Mouse (Mus musculus): ENCODE results near the gene Galnt7. TPM values are rescaled to one million over a fixed set of nuclear protein-coding genes. Genes with fewer than 3 reads are reported as not detected.

The Galnt7 gene
- total and polyA plus RNA-seq, 3 experiments = 26.7 to 33.5 (median 32.7) TPM

GRCm38 (mm10) chr8:57486491-57487440 is 166.1 kb downstream of the Galnt7 start (continued):
- TF ChIP-seq RAD21 (IDR thresholded peaks at IDR 0.05; ENCODE audit: low read depth, low read length) = no peak

DNA sequence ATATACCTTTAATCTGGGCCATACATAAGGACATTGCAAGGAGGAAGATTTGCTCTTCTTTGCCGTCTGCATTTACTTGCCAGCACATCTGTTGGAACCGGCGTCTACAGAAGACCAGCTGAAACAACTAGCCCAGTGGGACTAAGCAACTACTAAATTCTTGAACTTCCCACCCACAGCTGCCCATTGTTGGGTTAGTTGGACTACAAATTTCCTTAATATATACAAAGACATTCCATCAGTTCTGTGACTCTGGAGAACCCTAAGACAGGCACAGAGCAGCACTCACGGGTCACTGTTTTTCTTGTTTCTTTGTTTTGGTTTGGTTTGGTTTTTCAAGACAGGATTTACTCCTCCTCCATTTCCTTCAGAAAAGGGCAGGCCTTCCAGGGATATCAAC is 172.2 kb downstream of the Galnt7 start:
- Histone ChIP-seq H3K9ac (ENCODE audit: insufficient read depth, low read depth) (no peak overlapping the region), H3K4me1 (ENCODE audit: control insufficient read depth in 1 of 2, insufficient read depth in 2 of 2) (peaks cover 0 to 5% of the 10 kb centered on the region in 2 experiments; a peak in 2 of 4 replicates), H3K79me2 (replicated peaks; ENCODE audit: control insufficient read depth, extremely low read depth, insufficient read depth, poor library complexity, severe bottlenecking) (peaks cover 1% of the 10 kb centered on the region), H3K4me3 (replicated peaks in 1 of 3; ENCODE audit: low read depth in 2 of 3, low read length in 2 of 3, poor library complexity in 1 of 3) (no peak overlapping the region), H3K4me2 (ENCODE audit: insufficient read depth, low read depth, poor library complexity, severe bottlenecking) (no peak overlapping the region), H3K36me3 (replicated peaks in 1 of 2; ENCODE audit: control insufficient read depth in 1 of 2, insufficient read depth in 1 of 2, low read length in 1 of 2) (peaks cover 2 to 16% of the 10 kb centered on the region in 2 experiments), H3K27me3 (replicated peaks) (no peaks in the 10 kb centered on the region), H3K27ac (ENCODE audit: insufficient read depth, low read depth) (no peak overlapping the region), H3K9me3 (replicated peaks; ENCODE audit: low read length) (no peaks in the 10 kb centered on the region)
- dilution Hi-C loops (cut with MboI; ENCODE audit: extremely low pct_ligation_motif_present, extremely low pct_unique_long_range_greater_than_20kb, low sequenced_read_pairs) (no loop called here), in situ Hi-C loops (cut with MboI; ENCODE audit: low pct_ligation_motif_present, low pct_unique_long_range_greater_than_20kb, low sequenced_read_pairs) (no loop called here)
- TF ChIP-seq CHD1 (IDR thresholded peaks at IDR 0.05; ENCODE audit: low read depth, low read length) = no peak
- DNase-seq (ENCODE audit: extremely low read depth) = no peak

- in situ Hi-C loops (cut with MboI; ENCODE audit: low pct_ligation_motif_present, low pct_unique_long_range_greater_than_20kb, low sequenced_read_pairs) = no loop called here
- no peak for DNase-seq (ENCODE audit: extremely low read depth)
- Histone ChIP-seq H3K36me3 (replicated peaks in 1 of 2; ENCODE audit: control insufficient read depth in 1 of 2, insufficient read depth in 1 of 2, low read length in 1 of 2) (peaks cover 2 to 16% of the 10 kb centered on the region in 2 experiments), H3K27ac (ENCODE audit: insufficient read depth, low read depth) (no peak overlapping the region), H3K4me3 (replicated peaks in 1 of 3; ENCODE audit: low read depth in 2 of 3, low read length in 2 of 3, poor library complexity in 1 of 3) (no peak overlapping the region), H3K79me2 (replicated peaks; ENCODE audit: control insufficient read depth, extremely low read depth, insufficient read depth, poor library complexity, severe bottlenecking) (no peaks in the 10 kb centered on the region), H3K4me2 (ENCODE audit: insufficient read depth, low read depth, poor library complexity, severe bottlenecking) (no peak overlapping the region), H3K9me3 (replicated peaks; ENCODE audit: low read length) (no peaks in the 10 kb centered on the region), H3K4me1 (ENCODE audit: control insufficient read depth in 1 of 2, insufficient read depth in 2 of 2) (no peaks in the 10 kb centered on the region), H3K9ac (ENCODE audit: insufficient read depth, low read depth) (no peak overlapping the region), H3K27me3 (replicated peaks) (no peaks in the 10 kb centered on the region)
- dilution Hi-C loops (cut with MboI; ENCODE audit: extremely low pct_ligation_motif_present, extremely low pct_unique_long_range_greater_than_20kb, low sequenced_read_pairs) = no loop called here
- no peak for TF ChIP-seq RAD21 (IDR thresholded peaks at IDR 0.05; ENCODE audit: low read depth, low read length)
- TF ChIP-seq TCF12 (IDR thresholded peaks at IDR 0.05; ENCODE audit: low read depth, low read length) = no peak
- TF ChIP-seq TBP (conservative IDR thresholded peaks at IDR 0.05; ENCODE audit: low read depth, low read length) = no peak
- no peak for TF ChIP-seq SMC3 (IDR thresholded peaks at IDR 0.05; ENCODE audit: low read depth, low read length)
- no peak for TF ChIP-seq EP300 (IDR thresholded peaks at IDR 0.05; ENCODE audit: low read length)
- no peak for TF ChIP-seq HCFC1 (IDR thresholded peaks at IDR 0.05; ENCODE audit: low read depth, low read length)
- TF ChIP-seq CHD2 (IDR thresholded peaks at IDR 0.05; ENCODE audit: low read length) = no peak
- no peak for TF ChIP-seq NRF1 (IDR thresholded peaks at IDR 0.05; ENCODE audit: low read depth, low read length)
- TF ChIP-seq ZC3H11A (IDR thresholded peaks at IDR 0.05; ENCODE audit: low read depth, low read length) = no peak
Measured at GRCm38 (mm10) chr8:57479700-57480099, 173.1 kb downstream of the Galnt7 start.

All from CH12.LX (cell line).